Mouse (Mus musculus): ENCODE results near the gene Tmem245. TPM values are rescaled to one million over a fixed set of nuclear protein-coding genes. Genes with fewer than 3 reads are reported as not detected.

The Tmem245 gene
- polyA plus RNA-seq, 1 experiment from 2014 or later, result 2.8 TPM

DNA sequence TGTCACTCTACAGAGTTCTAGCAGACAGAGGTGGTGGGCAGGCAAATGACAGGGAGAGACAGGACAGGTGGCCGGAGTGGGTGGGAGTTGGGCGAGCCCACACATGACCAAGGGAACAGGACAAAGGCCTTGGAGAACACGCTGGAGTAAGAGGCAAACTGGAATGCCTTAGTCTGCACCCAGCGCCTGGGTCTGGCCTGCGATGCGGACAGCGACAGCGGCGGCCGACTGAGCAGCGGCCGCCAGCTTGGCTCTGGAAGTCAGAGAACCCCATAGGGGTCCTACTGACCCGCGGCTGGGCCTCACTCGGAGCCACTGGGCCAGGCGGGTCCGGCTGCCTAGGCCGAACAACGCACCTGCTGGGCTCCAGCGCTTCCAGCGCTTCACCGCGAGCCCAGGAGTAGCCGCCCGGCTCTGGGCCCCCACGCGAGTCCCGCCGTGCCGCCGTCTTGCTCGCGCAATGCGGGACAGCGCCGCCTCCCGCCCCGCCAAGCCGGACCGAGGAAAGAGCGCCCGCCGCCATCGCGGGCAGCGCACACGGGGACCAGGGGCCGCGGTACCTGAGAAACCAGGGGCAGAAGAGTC, 82.7 kb downstream of the Tmem245 start:
- H3K27ac ChIP-seq, result peak overlapping the region; percentile 89
- ATAC-seq (ENCODE audit: low read depth) (peak; percentile 36; the same call in 1 of the 2 replicates), DNase-seq (no peak)
- no peaks in the 10 kb centered on the region for H3K36me3 ChIP-seq
- peak overlapping the region; percentile 98 for H3K4me2 ChIP-seq
- WGBS (ENCODE audit: insufficient replicate concordance), result under 1% methylated on average over 34 of the region's 49 CpGs
- H3K4me3 ChIP-seq (replicated peaks), result peak overlapping the region; percentile 84
- H3K9me3 ChIP-seq (replicated peaks), result no peaks in the 10 kb centered on the region
- H3K27me3 ChIP-seq, result no peaks in the 10 kb centered on the region
- H3K4me1 ChIP-seq (replicated peaks), result peaks cover 46% of the 10 kb centered on the region
- peak overlapping the region; percentile 90 for H3K9ac ChIP-seq

DNA sequence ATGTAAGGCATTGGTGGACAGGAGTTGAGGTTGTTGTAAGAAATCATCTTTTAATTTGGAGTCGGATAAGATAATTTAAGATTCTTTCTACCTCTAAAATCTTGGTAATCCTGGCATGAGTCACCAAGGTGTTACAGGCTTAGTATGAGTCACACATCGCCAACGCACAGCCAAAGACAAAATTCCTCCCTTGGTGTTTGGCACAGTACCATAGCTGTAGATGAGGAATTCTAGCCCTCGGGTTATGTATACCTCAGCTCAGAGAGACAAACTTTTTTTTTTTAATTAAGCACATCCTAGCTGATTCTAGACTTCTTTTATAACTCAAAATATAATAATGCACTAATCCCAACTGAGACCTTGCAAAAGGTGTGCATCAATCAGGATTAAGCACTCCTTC, 83.2 kb downstream of the Tmem245 start:
- Histone ChIP-seq H3K4me3 (replicated peaks) (peak overlapping the region; percentile 84), H3K9ac (peak overlapping the region; percentile 90), H3K4me2 (peak overlapping the region; percentile 98), H3K27ac (peak overlapping the region; percentile 89), H3K36me3 (no peaks in the 10 kb centered on the region), H3K9me3 (replicated peaks) (no peaks in the 10 kb centered on the region), H3K4me1 (replicated peaks) (peaks cover 46% of the 10 kb centered on the region), H3K27me3 (no peaks in the 10 kb centered on the region)
- ATAC-seq (ENCODE audit: low read depth) (no peak), DNase-seq (no peak)
- 65% methylated on average over 4 of the region's 4 CpGs for WGBS (ENCODE audit: insufficient replicate concordance)

DNA sequence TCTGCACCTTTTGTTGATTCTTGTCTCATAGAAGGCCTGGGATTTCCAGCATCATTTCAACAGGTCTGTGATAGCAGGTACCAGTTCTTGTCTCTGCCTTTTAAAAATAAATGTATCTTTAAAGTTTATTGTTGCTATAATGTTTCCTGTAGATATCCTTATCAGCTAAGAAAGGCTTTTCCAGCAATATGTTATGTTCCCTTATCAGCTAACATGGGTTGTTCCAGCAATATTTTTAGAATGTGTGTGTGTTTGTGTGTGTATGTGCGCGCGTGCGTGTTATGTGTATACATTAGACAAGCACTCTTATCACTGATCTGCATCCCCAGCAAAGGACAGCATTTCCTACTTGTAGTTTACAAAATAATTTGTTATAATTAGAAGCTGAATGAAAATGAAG, 85.7 kb downstream of the Tmem245 start:
- no peaks in the 10 kb centered on the region for H3K36me3 ChIP-seq
- no peaks in the 10 kb centered on the region for H3K9me3 ChIP-seq (replicated peaks)
- no peak overlapping the region for H3K9ac ChIP-seq
- H3K27me3 ChIP-seq, result no peaks in the 10 kb centered on the region
- no peak for ATAC-seq (ENCODE audit: low read depth)
- 21% methylated on average over 4 of the region's 4 CpGs for WGBS (ENCODE audit: insufficient replicate concordance)
- peaks cover 46% of the 10 kb centered on the region for H3K4me1 ChIP-seq (replicated peaks)
- peak; percentile 22 for DNase-seq
- no peak overlapping the region for H3K27ac ChIP-seq
- H3K4me3 ChIP-seq (replicated peaks), result no peak overlapping the region
- H3K4me2 ChIP-seq, result no peak overlapping the region

DNA sequence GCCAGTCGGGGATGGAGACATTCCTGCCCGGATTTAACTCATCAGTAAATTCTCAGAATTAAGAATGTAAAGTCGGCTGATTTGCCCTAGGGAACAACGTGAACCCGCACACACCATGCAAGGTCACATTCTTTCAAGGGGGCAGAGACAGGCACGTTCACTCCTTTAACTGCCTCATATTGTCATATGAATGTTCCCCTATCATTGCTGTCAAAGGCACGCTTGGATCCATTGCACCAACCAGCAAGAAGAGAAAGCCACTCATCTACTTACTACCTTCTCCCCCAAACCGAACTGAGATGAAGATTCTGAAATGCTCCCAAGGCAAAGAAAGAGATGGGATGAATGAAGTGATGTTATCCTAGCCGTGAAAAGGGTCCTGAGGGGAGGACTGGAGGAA, 88.5 kb downstream of the Tmem245 start:
- Histone ChIP-seq H3K27me3 (no peaks in the 10 kb centered on the region), H3K9ac (no peak overlapping the region), H3K9me3 (replicated peaks) (no peaks in the 10 kb centered on the region), H3K27ac (no peak overlapping the region), H3K36me3 (no peaks in the 10 kb centered on the region), H3K4me3 (replicated peaks) (no peak overlapping the region), H3K4me1 (replicated peaks) (peaks cover 27% of the 10 kb centered on the region), H3K4me2 (no peak overlapping the region)
- ATAC-seq (ENCODE audit: low read depth) (no peak), DNase-seq (no peak)
- WGBS (ENCODE audit: insufficient replicate concordance), result 72% methylated on average over 9 of the region's 9 CpGs

DNA sequence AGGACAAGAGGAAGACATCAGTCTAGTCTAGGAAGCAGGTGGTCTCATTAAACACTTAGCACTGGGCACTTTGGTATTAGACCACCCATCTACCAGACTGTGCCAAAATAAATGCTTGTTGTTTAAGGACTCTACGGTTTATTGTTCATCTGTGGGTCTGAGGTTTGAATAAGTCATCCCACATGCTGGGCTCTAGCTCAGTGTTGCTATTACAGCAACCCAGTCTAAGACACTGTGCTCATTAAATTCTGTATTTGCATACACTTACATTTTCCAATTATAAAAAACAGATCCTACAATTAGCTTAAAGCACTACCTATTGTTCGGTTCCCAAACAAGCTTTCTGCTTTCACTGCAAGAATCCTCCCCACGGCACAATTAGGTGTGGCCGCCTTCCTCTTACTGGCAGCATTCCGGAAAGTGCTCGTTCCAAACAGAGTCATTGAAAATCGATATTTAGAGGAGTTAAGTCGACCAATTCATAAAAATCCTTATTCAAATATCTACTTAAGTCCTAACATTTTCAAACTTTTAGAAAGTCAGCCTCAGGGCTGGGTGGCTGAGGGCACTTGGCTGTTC, 90.8 kb downstream of the Tmem245 start:
- WGBS (ENCODE audit: insufficient replicate concordance), result 78% methylated on average over 8 of the region's 8 CpGs

DNA sequence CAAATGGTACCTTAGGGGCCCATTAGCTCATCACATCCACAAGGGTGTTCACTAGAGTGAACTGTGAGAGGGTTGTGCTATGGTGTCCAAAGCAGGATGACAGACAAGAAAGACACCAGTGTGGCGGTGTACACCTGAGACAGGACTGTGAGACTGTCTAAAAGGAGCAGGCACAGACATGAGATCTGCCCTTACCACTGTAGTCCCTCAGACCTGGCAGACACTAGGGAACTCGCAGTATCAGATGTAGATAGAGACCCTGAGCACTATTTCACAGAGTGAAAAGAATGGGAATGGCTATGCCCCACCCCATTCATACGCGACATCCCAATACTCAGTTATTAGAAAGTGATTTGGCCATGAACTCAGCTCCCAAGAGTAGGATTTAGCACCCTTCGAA, 91.3 kb downstream of the Tmem245 start:
- ATAC-seq (ENCODE audit: low read depth) (no peak), DNase-seq (no peak)
- Histone ChIP-seq H3K9ac (no peak overlapping the region), H3K9me3 (replicated peaks) (no peaks in the 10 kb centered on the region), H3K4me1 (replicated peaks) (peaks cover 4% of the 10 kb centered on the region), H3K27ac (no peak overlapping the region), H3K27me3 (no peaks in the 10 kb centered on the region), H3K36me3 (no peaks in the 10 kb centered on the region), H3K4me2 (no peak overlapping the region), H3K4me3 (replicated peaks) (no peak overlapping the region)
- 76% methylated on average over 5 of the region's 5 CpGs for WGBS (ENCODE audit: insufficient replicate concordance)

More for the DNA sequence above, 90.8 kb downstream of the Tmem245 start:
- no peak overlapping the region for H3K4me2 ChIP-seq
- no peak overlapping the region for H3K27ac ChIP-seq
- no peak overlapping the region for H3K4me3 ChIP-seq (replicated peaks)
- H3K9me3 ChIP-seq (replicated peaks), result no peaks in the 10 kb centered on the region
- H3K9ac ChIP-seq, result no peak overlapping the region
- H3K27me3 ChIP-seq, result no peaks in the 10 kb centered on the region
- ATAC-seq (ENCODE audit: low read depth) (no peak), DNase-seq (no peak)
- peaks cover 4% of the 10 kb centered on the region for H3K4me1 ChIP-seq (replicated peaks)
- no peaks in the 10 kb centered on the region for H3K36me3 ChIP-seq

DNA sequence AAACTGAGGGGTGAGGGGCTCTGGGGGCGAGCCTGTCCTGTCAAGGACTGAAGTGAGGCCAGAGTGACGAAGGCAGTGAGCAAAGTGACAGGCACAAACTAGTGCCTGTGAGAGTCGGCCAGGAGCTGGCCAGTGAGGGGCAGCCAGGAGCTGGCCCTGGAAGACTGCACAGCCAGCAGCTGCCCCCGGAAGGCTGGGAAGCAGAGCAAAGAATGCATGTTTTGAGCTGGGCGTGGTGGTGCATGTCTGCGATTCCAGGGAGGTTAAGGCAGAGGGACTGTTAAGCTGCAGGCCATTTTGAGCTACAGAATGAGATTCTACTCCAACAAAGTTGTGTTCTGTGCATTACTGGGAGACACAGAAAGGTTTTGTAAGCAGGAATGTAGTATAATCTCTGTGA, 96.5 kb downstream of the Tmem245 start:
- H3K27me3 ChIP-seq, result no peaks in the 10 kb centered on the region
- H3K36me3 ChIP-seq, result peaks cover 2% of the 10 kb centered on the region
- no peaks in the 10 kb centered on the region for H3K9me3 ChIP-seq (replicated peaks)
- WGBS (ENCODE audit: insufficient replicate concordance), result 58% methylated on average over 6 of the region's 6 CpGs
- H3K9ac ChIP-seq, result no peak overlapping the region
- no peak overlapping the region for H3K27ac ChIP-seq
- no peak overlapping the region for H3K4me3 ChIP-seq (replicated peaks)
- DNase-seq (no peak), ATAC-seq (ENCODE audit: low read depth) (no peak)
- no peak overlapping the region for H3K4me2 ChIP-seq
- peaks cover 6% of the 10 kb centered on the region for H3K4me1 ChIP-seq (replicated peaks)

DNA sequence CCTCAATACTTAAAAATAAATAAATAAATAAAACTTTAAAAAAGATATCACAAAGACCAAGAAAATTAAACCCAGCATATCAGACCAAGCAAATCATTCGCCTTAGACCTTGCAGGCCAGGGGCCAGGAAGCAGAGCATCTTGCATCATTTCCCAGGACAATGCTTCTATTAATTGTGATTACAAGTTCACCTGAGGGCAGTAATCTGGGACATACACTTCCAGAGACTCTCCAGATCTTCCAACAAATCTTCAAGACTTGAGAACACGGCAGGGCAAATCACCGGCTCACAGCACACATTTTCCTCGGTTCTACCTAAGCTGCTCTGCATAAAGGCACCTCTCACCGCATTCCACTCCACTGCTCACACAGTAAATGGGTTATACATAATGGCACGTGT, 99.2 kb downstream of the Tmem245 start:
- Histone ChIP-seq H3K36me3 (peaks cover 20% of the 10 kb centered on the region), H3K27ac (no peak overlapping the region), H3K9ac (no peak overlapping the region), H3K4me1 (replicated peaks) (peaks cover 6% of the 10 kb centered on the region), H3K27me3 (no peaks in the 10 kb centered on the region), H3K9me3 (replicated peaks) (no peaks in the 10 kb centered on the region), H3K4me2 (no peak overlapping the region), H3K4me3 (replicated peaks) (no peak overlapping the region)
- DNase-seq (no peak), ATAC-seq (ENCODE audit: low read depth) (no peak)
- whole genome bisulfite sequencing (ENCODE audit: insufficient replicate concordance), result 84% methylated on average over 6 of the region's 6 CpGs

DNA sequence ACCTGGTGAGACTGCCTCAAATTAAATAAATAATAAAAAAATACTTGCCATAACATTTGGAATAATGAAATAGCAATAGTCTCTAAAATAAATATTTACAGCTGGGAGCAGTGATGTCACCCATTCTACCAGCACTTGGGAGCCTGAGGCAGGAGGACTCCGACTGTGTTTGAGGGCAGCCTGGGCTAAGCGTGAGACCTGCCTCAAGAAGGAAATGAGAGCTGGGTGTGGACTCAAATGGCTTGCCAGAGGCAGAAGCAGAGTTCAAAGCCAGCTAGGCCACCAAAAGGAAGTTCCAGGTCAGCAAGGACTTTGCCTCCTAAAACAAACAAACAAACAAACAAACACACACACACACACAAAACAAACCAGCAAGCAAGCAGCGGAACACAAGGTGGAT, 99.8 kb downstream of the Tmem245 start:
- peaks cover 6% of the 10 kb centered on the region for H3K4me1 ChIP-seq (replicated peaks)
- no peak for DNase-seq
- no peak overlapping the region for H3K4me3 ChIP-seq (replicated peaks)
- no peak overlapping the region for H3K9ac ChIP-seq
- ATAC-seq (ENCODE audit: low read depth), result no peak
- peaks cover 20% of the 10 kb centered on the region for H3K36me3 ChIP-seq
- H3K27ac ChIP-seq, result no peak overlapping the region
- no peaks in the 10 kb centered on the region for H3K9me3 ChIP-seq (replicated peaks)
- no peak overlapping the region for H3K4me2 ChIP-seq
- H3K27me3 ChIP-seq, result no peaks in the 10 kb centered on the region
- WGBS (ENCODE audit: insufficient replicate concordance), result 86% methylated on average over 3 of the region's 3 CpGs

DNA sequence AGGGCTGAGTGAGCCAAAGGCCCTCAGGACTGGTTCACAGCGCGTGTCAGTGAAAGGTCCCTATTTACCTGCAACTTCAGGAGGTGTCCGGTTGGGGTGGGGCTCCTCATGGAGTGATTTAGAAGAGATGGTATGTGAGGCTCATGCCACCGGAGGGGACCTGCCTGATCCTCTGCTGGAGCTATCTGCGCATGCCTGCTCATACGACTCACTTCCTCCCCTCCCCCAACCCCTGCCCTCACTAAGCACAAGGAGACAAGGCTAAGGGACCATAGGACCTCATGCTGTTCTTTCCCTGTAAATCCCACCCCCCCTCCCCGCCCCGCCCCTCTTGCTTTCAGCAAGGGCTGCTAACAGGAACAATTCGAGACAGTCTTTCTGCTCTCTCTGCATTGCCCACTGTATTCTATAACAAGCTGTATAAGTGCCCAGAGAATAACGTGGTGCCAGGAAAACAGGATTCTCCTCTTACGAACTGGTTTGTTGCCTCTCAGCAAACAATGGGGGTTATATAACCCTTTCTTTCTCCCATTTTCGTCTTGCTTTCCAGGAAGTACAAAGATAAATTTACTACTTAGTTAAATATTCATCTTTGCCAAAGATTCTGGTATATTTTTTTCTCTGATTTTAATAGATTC, 101.2 kb downstream of the Tmem245 start:
- ATAC-seq (ENCODE audit: low read depth), result no peak
- Histone ChIP-seq H3K27ac (no peak overlapping the region), H3K4me3 (replicated peaks) (no peak overlapping the region), H3K9me3 (replicated peaks) (no peaks in the 10 kb centered on the region), H3K9ac (no peak overlapping the region), H3K36me3 (peaks cover 25% of the 10 kb centered on the region), H3K4me1 (replicated peaks) (peaks cover 6% of the 10 kb centered on the region), H3K4me2 (no peak overlapping the region), H3K27me3 (no peaks in the 10 kb centered on the region)
- WGBS (ENCODE audit: insufficient replicate concordance), result 68% methylated on average over 12 of the region's 12 CpGs
- no peak for DNase-seq

DNA sequence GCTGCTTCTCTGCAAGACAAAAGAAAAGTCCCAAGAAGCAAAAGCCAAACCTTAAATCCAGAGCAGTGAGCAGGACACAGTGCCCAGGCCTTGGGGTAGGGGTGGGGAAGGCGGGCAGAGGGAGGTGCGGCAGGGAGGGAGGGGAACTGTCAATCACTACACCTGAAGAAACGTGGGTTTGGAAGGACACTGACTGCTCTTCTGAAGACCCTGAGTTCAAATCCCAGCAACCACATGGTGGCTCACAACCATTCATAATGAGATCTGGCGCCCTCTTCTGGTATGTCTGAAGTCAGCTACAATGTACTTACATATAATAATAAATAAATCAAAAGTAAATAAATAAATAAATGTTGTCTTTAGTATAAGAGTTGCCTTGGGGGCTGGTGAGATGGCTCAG, 102.3 kb downstream of the Tmem245 start:
- no peak for ATAC-seq (ENCODE audit: low read depth)
- no peaks in the 10 kb centered on the region; the same call in 1 of the 2 replicates for H3K4me1 ChIP-seq (replicated peaks)
- H3K36me3 ChIP-seq, result peaks cover 29% of the 10 kb centered on the region
- DNase-seq, result no peak
- no peaks in the 10 kb centered on the region for H3K9me3 ChIP-seq (replicated peaks)
- H3K27ac ChIP-seq, result no peak overlapping the region
- no peaks in the 10 kb centered on the region for H3K27me3 ChIP-seq
- no peak overlapping the region for H3K4me2 ChIP-seq
- no peak overlapping the region for H3K4me3 ChIP-seq (replicated peaks)
- WGBS (ENCODE audit: insufficient replicate concordance), result 67% methylated on average over 4 of the region's 4 CpGs
- H3K9ac ChIP-seq, result no peak overlapping the region

DNA sequence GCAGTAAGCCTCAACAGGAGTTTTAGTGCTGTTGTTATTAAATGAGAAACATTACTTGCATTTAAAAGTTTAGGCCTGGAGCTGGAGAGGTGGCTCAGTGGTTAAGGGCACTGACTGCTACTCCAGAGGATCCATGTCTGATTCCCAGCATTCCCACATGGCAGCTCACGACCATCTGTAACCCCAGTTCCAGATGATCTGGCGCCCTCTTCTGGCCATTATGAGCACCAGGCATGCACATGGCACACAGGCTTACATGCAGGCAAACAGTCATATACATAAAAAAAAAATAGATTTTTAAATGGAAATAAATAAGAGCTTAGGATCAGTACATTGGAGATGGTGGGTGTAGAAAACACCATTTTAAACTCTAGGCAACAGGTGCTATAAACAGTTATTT, 103.3 kb downstream of the Tmem245 start:
- 64% methylated on average over 2 of the region's 2 CpGs for WGBS (ENCODE audit: insufficient replicate concordance)
- DNase-seq, result no peak
- H3K9ac ChIP-seq, result no peak overlapping the region
- no peak overlapping the region for H3K4me2 ChIP-seq
- no peak for ATAC-seq (ENCODE audit: low read depth)
- H3K4me3 ChIP-seq (replicated peaks), result no peak overlapping the region
- no peaks in the 10 kb centered on the region; the same call in 1 of the 2 replicates for H3K4me1 ChIP-seq (replicated peaks)
- no peaks in the 10 kb centered on the region for H3K27me3 ChIP-seq
- no peaks in the 10 kb centered on the region for H3K9me3 ChIP-seq (replicated peaks)
- H3K36me3 ChIP-seq, result peaks cover 32% of the 10 kb centered on the region
- H3K27ac ChIP-seq, result no peak overlapping the region
